Mouse (Mus musculus) liver, adult 2 months (tissue): ENCODE data around the gene Gprc5a. TPM values are rescaled to one million over a fixed set of nuclear protein-coding genes. Genes with fewer than 3 reads are reported as not detected.
A peak's percentile ranks its signal among the peaks of the same experiment; 100 is the strongest.

Experiments used
- DNase-seq: peaks from one replicate; pipeline ENCODE4 v3.0.0-alpha.2; 2011; ENCODE audit warnings: low read depth, low spot score; ENCODE audit errors: extremely low read depth
- H3K27ac ChIP-seq: fragments of 200-500 bp; replicated peaks from 2 replicates; pipeline ENCODE4 v1.5.1; 2012; ENCODE audit warnings: low read depth, mild to moderate bottlenecking, control low read depth, inconsistent platforms, low read length; ENCODE audit not compliant: insufficient read depth
- H3K27me3 ChIP-seq: fragments of 200-500 bp; 2 replicates; pipeline ENCODE4 v1.6.1; 2012; ENCODE audit warnings: mild to moderate bottlenecking, moderate library complexity, low read length, inconsistent platforms; ENCODE audit not compliant: control insufficient read depth, insufficient read depth
- H3K36me3 ChIP-seq: fragments of 200-500 bp; 2 replicates; pipeline ENCODE4 v1.6.1; 2012; ENCODE audit warnings: low read length, inconsistent platforms; ENCODE audit not compliant: control insufficient read depth, insufficient read depth
- H3K4me1 ChIP-seq: fragments of 200-500 bp; 2 replicates; pipeline ENCODE4 v1.6.1; 2011; ENCODE audit warnings: low read length; ENCODE audit not compliant: control insufficient read depth, insufficient read depth
- H3K4me3 ChIP-seq: fragments of 200-500 bp; 2 replicates; pipeline ENCODE4 v1.5.1; 2011; ENCODE audit warnings: low read depth, mild to moderate bottlenecking, control low read depth, low read length, moderate library complexity; ENCODE audit not compliant: insufficient read depth
- H3K79me2 ChIP-seq: fragments of 200-500 bp; 2 replicates; pipeline ENCODE4 v1.6.1; 2012; ENCODE audit warnings: inconsistent platforms, mild to moderate bottlenecking, low read length, moderate library complexity; ENCODE audit not compliant: control insufficient read depth, insufficient read depth
- H3K9ac ChIP-seq: fragments of 200-500 bp; 2 replicates; pipeline ENCODE4 v1.6.1; 2012; ENCODE audit warnings: low read depth, mild to moderate bottlenecking, control low read depth, inconsistent platforms, low read length
- CTCF ChIP-seq: fragments of 200-500 bp; IDR thresholded peaks from 2 replicates; pipeline ENCODE4 v1.5.1; 2011; ENCODE audit warnings: low read depth, low read length, control low read depth
- POLR2A ChIP-seq: fragments of 200-500 bp; IDR thresholded peaks from 2 replicates; pipeline ENCODE4 v1.6.1; 2011; ENCODE audit warnings: low read length, control low read depth; ENCODE audit not compliant: insufficient read depth; ENCODE audit errors: extremely low read depth
- WGBS: fragments of 180-500 bp; shearing (Covaris S2); methylation state at CpG from one replicate; pipeline ENCODE4 v1.1.7; 2018; 5-methylcytosine and 5-hydroxymethylcytosine counted together
- polyA plus RNA-seq: library from polyadenylated mRNA; depleted of rRNA; stranded (reverse); fragments of >200 nt; gene quantifications from 2 replicates; pipeline ENCODE4 v1.2.3, GENCODE M21; 2012
- total RNA-seq: library from RNA; depleted of rRNA; stranded (reverse); fragments of >200 nt; gene quantifications from 2 replicates; pipeline ENCODE4 v1.2.3, GENCODE M21; 2014

Gprc5a gene
- total and polyA plus RNA-seq, 2 experiments: 0.11 TPM; not detected in 1

DNA sequence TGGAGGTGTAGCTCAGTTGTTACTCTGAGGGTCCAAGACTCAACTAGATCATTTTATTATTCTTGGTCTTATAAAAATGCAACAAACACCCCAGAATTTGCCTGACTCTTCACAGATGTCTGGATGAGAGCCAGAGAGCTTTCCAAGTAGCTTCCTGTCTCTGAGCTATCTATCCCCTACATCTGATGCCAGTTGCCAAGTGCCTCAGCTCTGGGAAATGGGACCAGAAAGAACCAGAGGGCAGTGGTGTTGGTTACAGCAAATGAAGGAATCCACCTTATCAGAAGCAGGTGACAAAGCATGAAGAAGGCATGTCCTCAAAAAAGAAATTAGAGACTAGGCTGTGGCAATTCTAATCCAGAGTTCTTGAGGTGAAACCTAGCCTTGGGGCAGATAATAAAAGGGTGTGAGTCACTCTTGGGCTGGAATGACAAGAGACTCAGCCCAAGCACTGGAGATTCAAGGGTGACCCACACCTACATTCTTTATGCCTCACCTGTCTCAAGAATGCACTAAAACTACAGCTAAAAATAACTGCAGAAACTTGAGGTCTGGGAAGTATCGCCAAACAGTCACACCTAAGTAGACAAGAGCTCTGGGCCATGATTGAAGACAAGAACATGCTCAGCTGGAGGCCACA, 40.5 kb upstream of the Gprc5a start:
- Histone ChIP-seq H3K4me1 (no peaks in the 10 kb centered on the region), H3K27me3 (no peaks in the 10 kb centered on the region), H3K4me3 (no peak overlapping the region), H3K79me2 (no peaks in the 10 kb centered on the region), H3K27ac (no peak overlapping the region), H3K36me3 (peaks cover 34% of the 10 kb centered on the region), H3K9ac (no peak overlapping the region)
- 93% methylated on average over 1 of the region's 1 CpGs for WGBS
- no peak for DNase-seq
- TF ChIP-seq POLR2A (no peak), CTCF (no peak)

DNA sequence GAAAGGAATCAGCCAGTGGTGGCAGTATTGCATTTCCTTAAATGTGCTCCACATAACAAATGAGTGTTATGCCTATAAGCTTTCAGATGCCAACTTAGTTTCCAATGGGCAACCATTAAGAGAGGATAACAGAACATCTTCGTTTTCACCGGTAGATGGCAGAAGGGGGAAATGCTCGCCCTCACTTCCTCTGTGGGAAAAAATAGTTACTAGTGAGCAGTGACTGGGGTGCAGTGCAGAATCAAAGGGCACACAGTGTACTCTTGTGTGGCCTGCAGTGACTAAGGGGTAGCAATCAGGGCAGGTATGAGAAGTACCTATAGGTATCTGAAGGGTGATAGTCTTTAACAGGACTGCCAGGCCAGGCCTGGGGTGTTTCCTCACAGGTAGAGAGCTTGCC, 39.2 kb upstream of the Gprc5a start:
- peak; percentile 33 for DNase-seq
- TF ChIP-seq CTCF: 0 out of 2 replicates have a peak, but pooled peaks have one; percentile 33
- no peak for TF ChIP-seq POLR2A
- Histone ChIP-seq H3K9ac (no peak overlapping the region), H3K4me1 (no peaks in the 10 kb centered on the region), H3K27ac (no peak overlapping the region), H3K36me3 (peaks cover 21% of the 10 kb centered on the region), H3K79me2 (no peaks in the 10 kb centered on the region), H3K27me3 (no peaks in the 10 kb centered on the region), H3K4me3 (no peak overlapping the region)
- 5% methylated on average over 3 of the region's 3 CpGs for WGBS

DNA sequence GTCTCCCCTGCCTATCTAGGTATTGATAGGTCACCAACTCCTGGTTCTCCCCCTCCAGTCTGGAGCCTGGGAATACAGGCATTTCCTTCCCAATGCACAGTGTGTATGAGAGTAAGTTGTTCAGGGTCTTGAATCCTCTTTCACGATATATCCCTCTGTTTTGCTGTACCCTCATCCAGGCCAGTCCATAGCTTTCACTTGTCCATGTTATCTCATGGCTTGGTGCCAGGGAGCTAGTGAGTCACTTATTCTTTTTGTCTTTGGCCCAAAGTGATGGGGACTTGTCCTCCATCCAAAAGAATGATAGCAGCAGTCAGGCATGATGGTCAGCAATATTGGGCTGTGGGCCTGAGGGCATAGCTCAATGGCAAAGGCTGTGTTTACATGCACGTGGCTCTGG, 38.7 kb upstream of the Gprc5a start:
- no peak for DNase-seq
- Histone ChIP-seq H3K9ac (no peak overlapping the region), H3K36me3 (peaks cover 17% of the 10 kb centered on the region), H3K79me2 (no peaks in the 10 kb centered on the region), H3K4me1 (no peaks in the 10 kb centered on the region), H3K27me3 (no peaks in the 10 kb centered on the region), H3K27ac (no peak overlapping the region), H3K4me3 (no peak overlapping the region)
- 70% methylated on average over 2 of the region's 2 CpGs for WGBS
- TF ChIP-seq CTCF (no peak), POLR2A (no peak)

DNA sequence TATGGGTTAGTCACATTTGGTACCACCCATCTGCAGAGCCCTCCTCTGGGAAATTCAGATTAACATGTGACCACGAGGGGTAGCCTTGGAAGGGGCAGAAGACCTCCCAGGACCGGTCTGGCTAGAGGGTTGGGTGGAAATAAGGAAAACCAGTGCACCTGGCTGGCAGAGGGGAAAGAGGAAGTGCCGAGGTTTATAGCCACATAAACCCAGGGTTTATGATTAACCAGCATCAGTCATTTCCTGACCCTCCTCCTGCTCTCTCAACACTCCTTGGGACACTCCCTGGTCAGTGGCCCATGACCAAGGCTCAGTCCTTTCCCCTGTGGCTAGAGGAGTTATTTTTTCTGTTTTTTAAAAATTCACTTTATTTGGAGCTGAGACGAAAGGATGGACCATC, 36.2 kb upstream of the Gprc5a start:
- Histone ChIP-seq H3K27me3 (no peaks in the 10 kb centered on the region), H3K9ac (no peak overlapping the region), H3K36me3 (no peaks in the 10 kb centered on the region), H3K4me1 (no peaks in the 10 kb centered on the region), H3K4me3 (no peak overlapping the region), H3K79me2 (no peaks in the 10 kb centered on the region), H3K27ac (no peak overlapping the region)
- 39% methylated on average over 4 of the region's 4 CpGs for WGBS
- TF ChIP-seq CTCF (no peak), POLR2A (no peak)
- DNase-seq: peak; percentile 57

DNA sequence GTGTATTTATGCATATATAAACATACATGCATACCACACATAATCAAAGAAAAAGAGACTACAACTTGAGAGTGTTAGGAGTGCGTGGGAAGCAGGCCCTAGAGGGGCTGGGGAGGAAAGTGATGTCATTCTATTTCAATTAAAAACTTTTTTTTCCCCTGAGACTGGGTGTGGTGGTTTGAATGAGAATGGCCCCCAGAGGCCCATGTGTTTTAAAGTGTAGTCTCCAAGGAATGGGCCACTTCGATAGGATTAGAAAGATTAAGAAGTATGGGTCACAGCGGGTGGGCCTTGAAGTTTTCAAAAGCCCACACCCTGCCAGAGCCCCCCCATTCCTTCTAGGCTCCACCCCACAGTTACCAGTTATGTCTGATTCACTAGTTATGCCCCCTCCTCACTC, 26.8 kb upstream of the Gprc5a start:
- DNase-seq: no peak
- Histone ChIP-seq H3K9ac (no peak overlapping the region), H3K27ac (no peak overlapping the region), H3K27me3 (no peaks in the 10 kb centered on the region), H3K4me1 (no peaks in the 10 kb centered on the region), H3K36me3 (no peaks in the 10 kb centered on the region), H3K79me2 (no peaks in the 10 kb centered on the region), H3K4me3 (no peak overlapping the region)
- WGBS: 93% methylated on average over 3 of the region's 3 CpGs
- no peak for TF ChIP-seq POLR2A
- TF ChIP-seq CTCF: no peak

DNA sequence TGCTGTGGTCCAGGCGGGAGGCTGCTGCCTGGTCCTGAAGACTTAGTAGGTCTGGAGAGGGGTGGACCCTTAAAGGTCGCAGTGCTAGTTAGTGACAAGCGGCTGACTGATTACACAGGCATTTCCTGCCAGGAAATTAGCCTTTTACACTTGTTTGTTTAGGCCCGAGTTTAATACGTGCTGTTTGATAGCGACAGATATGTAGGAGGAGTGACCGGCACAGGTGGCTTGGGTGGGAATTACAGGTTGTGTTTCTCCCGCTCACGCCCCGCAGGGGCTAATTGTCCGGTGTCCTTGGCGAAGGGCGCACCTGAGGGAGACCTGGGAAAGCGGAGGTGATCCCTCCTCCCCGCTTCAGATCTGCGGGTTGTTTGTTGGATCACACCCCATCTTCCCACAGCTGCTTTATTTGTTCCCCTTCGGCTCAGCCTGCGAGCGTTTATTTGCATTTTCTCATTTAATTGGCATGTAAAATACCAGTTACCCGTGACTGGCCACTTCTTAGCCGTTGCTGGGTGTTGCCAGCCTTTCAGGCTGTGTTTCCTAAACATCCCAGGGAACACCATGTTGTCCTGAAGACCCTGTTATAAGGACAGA, 25.1 kb upstream of the Gprc5a start:
- Histone ChIP-seq H3K4me1 (no peaks in the 10 kb centered on the region), H3K27ac (no peak overlapping the region), H3K27me3 (no peaks in the 10 kb centered on the region), H3K9ac (no peak overlapping the region), H3K36me3 (no peaks in the 10 kb centered on the region), H3K4me3 (no peak overlapping the region), H3K79me2 (no peaks in the 10 kb centered on the region)
- no peak for DNase-seq
- 4% methylated on average over 21 of the region's 21 CpGs for WGBS
- TF ChIP-seq POLR2A: no peak
- no peak for TF ChIP-seq CTCF
